Mouse (Mus musculus): ENCODE data around the gene F2.
"Not testable (repeated sequence)": the region's sequence is repeated elsewhere in the genome, so short reads cannot be mapped to it uniquely, and the experiment has no call there.

The F2 gene

GRCm38 (mm10) chr2:91645811-91646210, 9.6 kb upstream of the F2 start:
- DNase-seq: no peak

GRCm38 (mm10) chr2:91645354-91645753, 9.1 kb upstream of the F2 start:
- DNase-seq: no peak

DNA sequence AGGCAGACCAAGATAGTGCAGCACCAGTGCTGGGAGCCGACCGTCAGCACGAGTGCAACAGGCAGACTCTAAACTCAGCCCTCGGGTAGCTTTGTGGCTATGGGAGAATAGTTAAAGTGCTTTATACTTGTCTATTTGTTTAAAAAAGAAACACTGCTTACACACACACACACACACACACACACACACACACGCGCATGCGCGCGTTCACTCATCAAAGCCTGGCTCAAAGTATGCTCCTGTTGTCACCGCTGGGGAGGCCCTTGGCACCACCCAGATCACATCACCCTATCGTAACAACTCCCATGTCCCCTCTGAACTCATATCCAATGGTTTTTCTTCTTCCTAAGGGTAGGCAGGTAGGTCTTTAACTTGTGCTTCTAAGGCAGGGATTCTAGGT, 7.8 kb upstream of the F2 start:
- no peak for DNase-seq

DNA sequence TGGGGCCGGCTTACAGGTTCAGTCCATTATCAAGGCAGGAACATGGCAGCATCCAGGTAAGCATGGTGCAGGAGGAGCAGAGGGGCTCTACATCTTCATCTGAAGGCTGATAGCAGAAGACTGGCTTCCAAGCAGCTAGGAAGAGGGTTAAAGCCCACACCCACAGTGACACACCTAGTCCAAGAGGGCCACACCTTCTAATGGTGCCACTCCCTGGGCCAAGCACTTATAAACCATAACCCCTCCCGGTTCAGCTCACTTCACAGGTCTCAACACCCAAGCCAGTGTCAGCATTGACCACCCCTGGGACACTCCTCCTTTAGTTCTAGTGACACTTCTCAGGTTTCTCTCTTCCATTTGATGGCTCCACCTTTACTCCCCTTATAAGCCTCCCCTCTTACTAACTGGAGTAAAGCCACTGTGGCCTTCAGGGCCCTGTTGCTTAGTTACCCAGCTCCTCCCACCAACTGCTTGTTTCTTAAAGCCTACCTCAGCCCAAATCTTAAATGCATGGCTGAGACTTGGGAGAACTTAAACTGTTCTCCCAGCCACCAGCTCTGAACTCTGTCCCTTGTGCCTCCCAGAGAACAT, 6.7 kb upstream of the F2 start:
- no peak for DNase-seq

DNA sequence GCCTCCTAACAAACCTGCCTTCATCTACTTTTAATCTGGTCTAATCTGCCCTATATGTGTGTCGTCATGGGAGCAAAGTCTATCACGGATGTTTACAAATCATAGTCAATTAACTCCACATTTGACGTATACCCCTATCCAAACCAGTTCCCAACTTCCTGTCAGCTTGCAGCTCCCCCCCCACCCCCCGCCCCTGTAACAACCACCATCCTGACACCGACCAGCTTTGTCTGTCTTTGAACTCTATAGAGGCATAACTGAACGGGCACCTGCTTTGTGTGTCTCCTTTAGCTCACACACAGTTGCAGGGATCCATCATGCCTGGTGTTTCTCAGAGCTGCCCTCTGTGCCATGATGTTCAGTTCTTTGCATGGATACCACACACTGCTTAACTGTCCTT, 2.7 kb upstream of the F2 start:
- no peak for DNase-seq

- no peak for DNase-seq
Observed at GRCm38 (mm10) chr2:91636727-91637338, 619 bp upstream of the F2 start.

GRCm38 (mm10) chr2:91635486-91635885, 728 bp downstream of the F2 start:
- no peak for DNase-seq

- no peak for DNase-seq
Observed at GRCm38 (mm10) chr2:91634841-91635240, 1.4 kb downstream of the F2 start.

- DNase-seq: no peak
Observed at GRCm38 (mm10) chr2:91633334-91633977, 2.8 kb downstream of the F2 start.

GRCm38 (mm10) chr2:91632316-91632715, 3.9 kb downstream of the F2 start:
- no peak for DNase-seq

GRCm38 (mm10) chr2:91631826-91632225, 4.4 kb downstream of the F2 start:
- DNase-seq: no peak

DNA sequence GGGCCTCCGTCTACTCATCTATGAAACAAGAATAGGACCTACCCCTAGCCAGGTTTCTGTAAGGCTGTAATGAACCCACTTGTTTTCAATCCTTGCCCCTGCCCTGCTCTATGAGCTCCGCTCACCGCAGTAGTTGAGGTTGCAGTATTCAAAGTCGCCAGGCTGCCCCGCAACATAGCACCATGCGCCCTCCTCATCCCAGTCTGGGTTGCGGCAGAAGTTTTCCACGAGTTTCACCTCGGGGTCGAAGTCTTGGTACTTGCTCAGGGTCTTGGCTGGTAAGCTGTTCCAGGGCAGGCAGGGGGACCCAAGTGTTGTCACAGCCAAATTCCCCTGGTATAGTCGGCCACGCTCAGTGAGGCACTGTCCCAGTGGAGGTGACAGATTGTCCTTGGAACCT, 5.8 kb downstream of the F2 start:
- no peak for DNase-seq

DNA sequence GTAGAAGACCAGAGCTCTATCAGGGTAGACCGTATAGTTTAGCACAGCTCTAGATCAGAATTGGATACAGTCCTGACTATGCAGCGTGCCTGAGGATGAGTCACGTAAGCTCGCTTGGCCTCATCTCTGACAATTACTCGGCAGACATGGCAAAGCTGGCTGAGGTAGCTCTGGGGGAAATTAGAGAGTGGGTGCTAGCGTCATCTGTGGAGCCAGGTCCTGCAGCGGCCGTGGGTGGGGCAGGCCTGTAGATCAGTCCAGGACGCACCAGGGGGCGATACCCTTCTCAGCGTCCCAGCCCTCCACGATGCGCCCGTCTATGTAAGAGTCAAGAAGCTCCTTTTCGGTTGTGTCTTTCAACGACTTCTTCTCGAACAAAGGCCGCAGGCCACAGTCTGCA, 6.5 kb downstream of the F2 start:
- no peak for DNase-seq

DNA sequence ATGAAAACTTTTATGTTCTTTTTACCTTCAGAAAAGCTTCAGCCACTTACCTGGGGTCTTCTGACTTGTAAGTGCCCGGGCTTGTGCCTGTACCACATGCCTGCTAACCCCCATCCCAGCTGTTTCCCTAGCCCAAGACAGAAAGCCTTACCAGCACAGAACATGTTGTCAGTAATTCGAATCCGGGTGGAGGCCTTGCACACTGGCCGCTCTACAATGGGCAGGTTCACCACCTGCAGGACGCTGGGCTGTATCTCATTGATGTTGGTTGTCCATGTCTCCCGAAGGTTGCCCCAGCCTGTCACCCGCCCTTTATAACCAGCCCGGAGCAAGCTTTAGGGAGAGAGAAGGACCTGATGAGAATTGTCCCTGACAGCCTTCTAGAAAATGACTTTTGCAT, 8.0 kb downstream of the F2 start:
- DNase-seq: no peak

DNA sequence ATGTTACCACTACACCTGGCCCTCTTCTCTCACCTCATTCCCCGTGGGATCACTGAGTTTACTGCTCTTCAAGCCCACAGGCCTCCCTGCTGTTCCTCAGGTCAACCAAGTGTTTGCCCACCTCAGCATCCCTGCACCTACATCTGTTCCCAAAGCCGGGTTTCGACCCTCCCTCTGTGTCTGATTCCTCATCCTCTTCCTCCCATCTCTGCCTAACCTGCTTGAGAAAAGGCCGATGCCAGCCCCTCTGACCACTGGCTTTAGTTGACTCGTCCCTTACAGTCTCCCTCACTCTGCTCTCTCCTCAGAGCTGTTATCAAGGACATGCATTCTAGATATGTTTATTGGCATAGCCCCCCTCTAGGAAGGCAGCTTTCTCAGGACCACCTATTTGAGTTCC, 8.7 kb downstream of the F2 start:
- no peak for DNase-seq

- not testable (repeated sequence) for DNase-seq
Observed at GRCm38 (mm10) chr2:91623366-91623765, 12.8 kb downstream of the F2 start.

DNA sequence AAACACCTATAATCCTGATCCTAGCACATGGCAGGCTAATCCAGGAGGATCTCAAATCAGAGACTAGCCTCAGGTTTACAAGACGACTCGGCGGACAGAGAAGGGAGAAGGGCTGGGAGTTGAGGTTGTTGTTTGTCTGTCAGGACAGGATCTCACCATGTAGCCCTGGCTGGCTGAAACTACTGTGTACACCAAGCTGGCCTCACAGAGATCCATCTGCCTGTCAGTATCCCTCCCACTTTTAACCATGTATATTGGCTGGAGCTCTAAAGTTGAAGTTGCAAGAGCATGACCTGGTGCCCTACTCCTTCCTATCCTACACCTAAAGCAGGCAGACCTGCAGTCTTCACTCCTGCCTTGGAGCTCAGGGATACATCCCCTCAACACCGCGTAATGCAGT, 13.9 kb downstream of the F2 start:
- DNase-seq: no peak

GRCm38 (mm10) chr2:91609370-91609769, 26.8 kb downstream of the F2 start:
- not testable (repeated sequence) for DNase-seq

DNA sequence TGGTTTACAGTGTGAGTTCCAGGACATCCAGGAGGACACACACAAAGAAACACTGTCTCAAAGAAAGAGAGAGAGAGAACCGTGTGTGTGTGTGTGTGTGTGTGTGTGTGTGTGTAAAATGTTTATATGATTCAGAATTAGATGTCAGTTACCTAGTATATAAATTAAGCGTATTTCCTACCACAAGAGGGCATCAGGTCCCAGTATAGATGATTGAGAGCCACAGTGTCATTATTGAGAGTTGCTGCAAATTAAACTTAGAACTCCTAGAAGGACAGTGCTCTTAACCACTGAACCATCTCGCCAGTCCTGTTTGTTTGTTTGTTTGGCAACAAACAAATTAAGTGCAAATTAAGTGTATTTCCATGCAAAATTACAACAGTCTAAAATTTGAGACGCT, 33.8 kb downstream of the F2 start:
- DNase-seq: no peak

GRCm38 (mm10) chr2:91600475-91600874, 35.7 kb downstream of the F2 start:
- DNase-seq: no peak

DNA sequence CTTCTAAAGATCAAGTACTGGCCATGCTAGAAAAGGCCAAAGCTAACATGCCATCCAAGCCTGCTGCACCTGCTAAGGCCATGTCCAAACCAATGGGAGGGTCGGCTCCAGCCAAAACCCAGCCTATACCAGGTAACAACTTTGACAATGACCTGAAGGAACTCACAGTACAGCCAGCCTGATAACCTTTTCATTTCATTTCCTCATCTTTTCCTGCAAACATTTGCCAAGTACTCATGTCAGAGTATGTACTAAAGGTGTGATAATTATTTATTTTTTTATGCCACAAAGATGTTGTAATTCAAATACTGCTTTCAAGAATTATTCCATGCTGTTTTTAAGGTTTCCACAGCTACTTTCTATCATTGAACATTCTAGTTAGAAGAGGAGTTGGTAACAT, 50.0 kb downstream of the F2 start:
- DNase-seq: no peak

- DNase-seq: no peak
Observed at GRCm38 (mm10) chr2:91580894-91581293, 55.3 kb downstream of the F2 start.
